Comparison of ENCODE assay signal across 1 mouse cellular context in genomic region chr13:92750976-92751518, GRCm38 (mm10).
TF ChIP-seq lines count a peak whose summit lies in the region.

No protein-coding gene starts in this region.

TF ChIP-seq in myocyte, 11 proteins besides CTCF, POLR2A, EP300 and RAD21 (continued from another document):
- TF ChIP-seq SRF (IDR thresholded peaks at IDR 0.05; ENCODE audit: control insufficient read depth, insufficient read length, low read depth) = no peak
